Mouse (Mus musculus): ENCODE results near the gene Tram2.

DNA sequence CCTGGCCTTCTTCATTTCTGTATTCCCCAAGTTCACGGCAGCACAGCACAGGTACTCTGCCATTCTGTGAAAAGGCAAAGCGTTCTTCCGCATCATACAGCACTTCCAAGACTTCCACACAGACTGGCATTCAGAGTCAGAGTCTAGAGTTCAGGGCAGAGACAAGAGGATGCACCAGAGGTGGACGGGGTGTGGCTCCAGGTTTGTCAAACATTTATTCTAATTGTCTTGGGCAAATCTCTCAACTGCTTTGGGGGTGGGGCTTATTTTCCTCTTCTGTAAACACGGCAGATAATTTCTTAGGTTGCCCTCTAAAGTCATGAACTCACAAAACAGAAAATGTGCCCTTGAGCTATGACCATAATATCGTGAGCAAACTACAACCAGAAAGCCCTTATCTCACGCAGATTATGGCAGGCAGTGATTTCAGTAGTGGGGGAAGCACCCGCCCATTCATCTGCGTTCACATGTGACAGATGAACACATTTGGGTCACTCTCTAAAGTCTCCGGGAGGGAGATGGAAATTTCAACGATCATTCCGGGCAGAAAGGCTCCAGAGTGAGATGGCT is 6.1 kb downstream of the Tram2 start:
- TF ChIP-seq CTCF (IDR thresholded peaks at IDR 0.05; ENCODE audit: low read depth, low read length) (no peak), POLR2A (IDR thresholded peaks at IDR 0.05; ENCODE audit: extremely low read depth, insufficient read depth, low read length) (no peak)

Data from liver, adult 2 months (tissue).